Mouse (Mus musculus) lung, postnatal 0 days (tissue): ENCODE results near the gene Gnaq. TPM values are rescaled to one million over a fixed set of nuclear protein-coding genes. Genes with fewer than 3 reads are reported as not detected.

Experiments used
- ATAC-seq: fragments of 200-750 bp; cut with Nextera tagmentation; 2 replicates; pipeline ENCODE4 v1.8.0; 2017; ENCODE audit warnings: moderate library complexity
- DNase-seq: peaks from one replicate; pipeline ENCODE4 v3.0.0-alpha.2; 2016; ENCODE audit warnings: low spot score
- H3K27ac ChIP-seq: fragments of 300-500 bp; sonication (generic); 2 replicates; pipeline ENCODE4 v1.5.1; 2014; ENCODE audit warnings: antibody characterized with exemption, mild to moderate bottlenecking, low read length, mixed read lengths
- H3K27me3 ChIP-seq: fragments of 300-500 bp; sonication (generic); replicated peaks from 2 replicates; pipeline ENCODE4 v1.6.1; 2014; ENCODE audit warnings: low read length, mixed read lengths; ENCODE audit not compliant: insufficient read depth
- H3K36me3 ChIP-seq: fragments of 300-500 bp; sonication (generic); 2 replicates; pipeline ENCODE4 v1.6.1; 2014; ENCODE audit warnings: low read length, mixed read lengths; ENCODE audit not compliant: insufficient read depth
- H3K4me1 ChIP-seq: fragments of 300-500 bp; sonication (generic); 2 replicates; pipeline ENCODE4 v1.6.1; 2014; ENCODE audit warnings: antibody characterized with exemption, low read depth, low read length, mixed read lengths; ENCODE audit not compliant: insufficient read depth
- H3K4me2 ChIP-seq: fragments of 300-500 bp; sonication (generic); replicated peaks from 2 replicates; pipeline ENCODE4 v1.6.1; 2014; ENCODE audit warnings: low read depth, mild to moderate bottlenecking, low read length, moderate library complexity, mixed read lengths
- H3K4me3 ChIP-seq: fragments of 300-500 bp; sonication (generic); 2 replicates; pipeline ENCODE4 v1.5.1; 2014; ENCODE audit warnings: low read depth, low read length
- H3K9ac ChIP-seq: fragments of 300-500 bp; sonication (generic); replicated peaks from 2 replicates; pipeline ENCODE4 v1.6.1; 2014; ENCODE audit warnings: low read depth, mild to moderate bottlenecking
- H3K9me3 ChIP-seq: fragments of 300-500 bp; sonication (generic); 2 replicates; pipeline ENCODE4 v1.6.1; 2016; ENCODE audit warnings: low read length, mixed read lengths
- CTCF ChIP-seq: IDR thresholded peaks from 2 replicates; pipeline ENCODE4 v1.5.1; 2016; ENCODE audit warnings: antibody characterized with exemption, mild to moderate bottlenecking
- EP300 ChIP-seq: IDR thresholded peaks from 2 replicates; pipeline ENCODE4 v1.6.1; 2016; ENCODE audit warnings: antibody characterized with exemption, mild to moderate bottlenecking, control low read depth
- WGBS: fragments of 180-500 bp; shearing (Covaris S2); extraction: QIAGEN DNeasy Blood & Tissue Kit; methylation state at CpG from one replicate; pipeline ENCODE4 v1.1.7; 2014; 5-methylcytosine and 5-hydroxymethylcytosine counted together
- polyA plus RNA-seq: library from polyadenylated mRNA; unstranded; fragments of >200 nt; fragmentation: Nextera tagmentation; extraction: Ambion mirVana; gene quantifications from 2 replicates; pipeline ENCODE4 v1.2.1, GENCODE M21; 2015

Gnaq gene
- polyA plus RNA-seq, 1 experiment from 2014 or later = 27.6 TPM

- H3K27ac ChIP-seq = no peak overlapping the region
- 61% methylated on average over 5 of the region's 5 CpGs for WGBS
- TF ChIP-seq CTCF = peak; percentile 79
- no peak for TF ChIP-seq EP300
- H3K36me3 ChIP-seq = peaks cover 5% of the 10 kb centered on the region; the same call in 1 of the 2 replicates
- no peak overlapping the region for H3K4me2 ChIP-seq
- H3K27me3 ChIP-seq = no peaks in the 10 kb centered on the region
- H3K9me3 ChIP-seq = no peaks in the 10 kb centered on the region; the same call in 1 of the 2 replicates
- H3K4me1 ChIP-seq = no peaks in the 10 kb centered on the region
- no peak overlapping the region for H3K9ac ChIP-seq
- peak; percentile 65 for ATAC-seq
- no peak overlapping the region for H3K4me3 ChIP-seq
- DNase-seq = peak; percentile 71
Observed at GRCm38 (mm10) chr19:16358905-16359304, 226.3 kb downstream of the Gnaq start.

- TF ChIP-seq CTCF = no peak
- no peak for TF ChIP-seq EP300
- Histone ChIP-seq H3K9ac (no peak overlapping the region), H3K4me2 (no peak overlapping the region), H3K27me3 (no peaks in the 10 kb centered on the region), H3K27ac (peak overlapping the region; percentile 17; the same call in 1 of the 2 replicates), H3K4me3 (no peak overlapping the region), H3K36me3 (peaks cover 4% of the 10 kb centered on the region; the same call in 1 of the 2 replicates), H3K9me3 (no peaks in the 10 kb centered on the region; the same call in 1 of the 2 replicates), H3K4me1 (no peaks in the 10 kb centered on the region)
- no peak for DNase-seq
- no peak for ATAC-seq
- 67% methylated on average over 7 of the region's 7 CpGs for WGBS
Observed at GRCm38 (mm10) chr19:16366465-16367063, 233.9 kb downstream of the Gnaq start.

- H3K4me1 ChIP-seq = no peaks in the 10 kb centered on the region
- ATAC-seq (peak; percentile 70), DNase-seq (peak; percentile 86)
- no peaks in the 10 kb centered on the region for H3K27me3 ChIP-seq
- WGBS = 39% methylated on average over 10 of the region's 10 CpGs
- no peak overlapping the region for H3K9ac ChIP-seq
- peak overlapping the region; percentile 17; the same call in 1 of the 2 replicates for H3K27ac ChIP-seq
- no peaks in the 10 kb centered on the region for H3K36me3 ChIP-seq
- H3K4me3 ChIP-seq = no peak overlapping the region
- TF ChIP-seq EP300 (no peak), CTCF (no peak)
- H3K4me2 ChIP-seq = no peak overlapping the region
- no peaks in the 10 kb centered on the region; the same call in 1 of the 2 replicates for H3K9me3 ChIP-seq
Observed at GRCm38 (mm10) chr19:16367218-16367617, 234.6 kb downstream of the Gnaq start.

GRCm38 (mm10) chr19:16371680-16372079, 239.0 kb downstream of the Gnaq start:
- no peaks in the 10 kb centered on the region for H3K9me3 ChIP-seq
- no peak overlapping the region for H3K9ac ChIP-seq
- DNase-seq (peak; percentile 32), ATAC-seq (no peak; the same call in 1 of the 2 replicates)
- H3K4me1 ChIP-seq = no peaks in the 10 kb centered on the region
- no peak overlapping the region for H3K4me3 ChIP-seq
- H3K27me3 ChIP-seq = no peaks in the 10 kb centered on the region
- WGBS = 62% methylated on average over 2 of the region's 2 CpGs
- H3K27ac ChIP-seq = no peak overlapping the region
- no peaks in the 10 kb centered on the region for H3K36me3 ChIP-seq
- peak; percentile 9; the same call in 1 of the 2 replicates for TF ChIP-seq CTCF
- TF ChIP-seq EP300 = no peak
- H3K4me2 ChIP-seq = no peak overlapping the region

- Histone ChIP-seq H3K36me3 (no peaks in the 10 kb centered on the region; the same call in 1 of the 2 replicates), H3K9ac (no peak overlapping the region), H3K4me3 (no peak overlapping the region), H3K4me2 (no peak overlapping the region), H3K9me3 (no peaks in the 10 kb centered on the region), H3K27ac (no peak overlapping the region), H3K4me1 (no peaks in the 10 kb centered on the region), H3K27me3 (no peaks in the 10 kb centered on the region)
- DNase-seq (peak; percentile 53), ATAC-seq (peak; percentile 78)
- WGBS = 74% methylated on average over 9 of the region's 9 CpGs
- TF ChIP-seq EP300 (no peak), CTCF (no peak)
Observed at GRCm38 (mm10) chr19:16372752-16373486, 240.3 kb downstream of the Gnaq start.

- H3K36me3 ChIP-seq = peaks cover 7% of the 10 kb centered on the region; the same call in 1 of the 2 replicates
Observed at GRCm38 (mm10) chr19:16375881-16376280, 243.2 kb downstream of the Gnaq start.

More at GRCm38 (mm10) chr19:16375881-16376280, 243.2 kb downstream of the Gnaq start:
- Histone ChIP-seq H3K27ac (no peak overlapping the region), H3K27me3 (no peaks in the 10 kb centered on the region), H3K4me2 (no peak overlapping the region), H3K4me3 (no peak overlapping the region), H3K9me3 (no peaks in the 10 kb centered on the region), H3K9ac (no peak overlapping the region), H3K4me1 (no peaks in the 10 kb centered on the region)
- DNase-seq = no peak
- ATAC-seq = no peak
- TF ChIP-seq CTCF (no peak), EP300 (no peak)
- 70% methylated on average over 4 of the region's 4 CpGs for WGBS
